Mouse (Mus musculus) frontal cortex, adult (tissue): ENCODE data around the gene Zmynd8.
"Not testable (repeated sequence)": the region's sequence is repeated elsewhere in the genome, so short reads cannot be mapped to it uniquely, and the experiment has no call there.

Experiments
- ATAC-seq: cut with Nextera tagmentation; 2 replicates; pipeline ENCODE4 v1.9.2; 2017; ENCODE audit warnings: mild to moderate bottlenecking, moderate library complexity, mixed read lengths; ENCODE audit not compliant: low TSS enrichment

Zmynd8 gene

GRCm38 (mm10) chr2:165809091-165809490 is 89.7 kb downstream of the Zmynd8 start:
- ATAC-seq, result no peak

- no peak for ATAC-seq
Measured at GRCm38 (mm10) chr2:165808179-165808975, 90.4 kb downstream of the Zmynd8 start.

- not testable (repeated sequence) for ATAC-seq
Measured at GRCm38 (mm10) chr2:165800174-165800573, 98.6 kb downstream of the Zmynd8 start.

- ATAC-seq, result no peak
Measured at GRCm38 (mm10) chr2:165797876-165798275, 100.9 kb downstream of the Zmynd8 start.

- ATAC-seq, result no peak
Measured at GRCm38 (mm10) chr2:165793283-165793638, 105.6 kb downstream of the Zmynd8 start.

- no peak for ATAC-seq
Measured at GRCm38 (mm10) chr2:165792431-165793282, 106.2 kb downstream of the Zmynd8 start.

GRCm38 (mm10) chr2:165791657-165792056 is 107.2 kb downstream of the Zmynd8 start:
- peak; percentile 36; the same call in 1 of the 2 replicates for ATAC-seq

GRCm38 (mm10) chr2:165791026-165791425 is 107.8 kb downstream of the Zmynd8 start:
- ATAC-seq, result no peak

GRCm38 (mm10) chr2:165789667-165790066 is 109.1 kb downstream of the Zmynd8 start:
- no peak for ATAC-seq

GRCm38 (mm10) chr2:165788796-165789195 is 110.0 kb downstream of the Zmynd8 start:
- no peak for ATAC-seq

GRCm38 (mm10) chr2:165788005-165788404 is 110.8 kb downstream of the Zmynd8 start:
- ATAC-seq, result peak; percentile 20; the same call in 1 of the 2 replicates

- no peak for ATAC-seq
Measured at GRCm38 (mm10) chr2:165786467-165786866, 112.3 kb downstream of the Zmynd8 start.

- ATAC-seq, result no peak
Measured at GRCm38 (mm10) chr2:165785312-165786036, 113.3 kb downstream of the Zmynd8 start.

GRCm38 (mm10) chr2:165782324-165782723 is 116.5 kb downstream of the Zmynd8 start:
- ATAC-seq, result peak; percentile 56

- peak; percentile 69 for ATAC-seq
Measured at GRCm38 (mm10) chr2:165778927-165779326, 119.9 kb downstream of the Zmynd8 start.

GRCm38 (mm10) chr2:165769375-165769948 is 129.4 kb downstream of the Zmynd8 start:
- no peak for ATAC-seq

- ATAC-seq, result no peak
Measured at GRCm38 (mm10) chr2:165768805-165769358, 129.9 kb downstream of the Zmynd8 start.

GRCm38 (mm10) chr2:165759421-165759985 is 139.3 kb downstream of the Zmynd8 start:
- ATAC-seq, result no peak

GRCm38 (mm10) chr2:165758534-165758933 is 140.3 kb downstream of the Zmynd8 start:
- ATAC-seq, result no peak

GRCm38 (mm10) chr2:165757799-165758198 is 141.0 kb downstream of the Zmynd8 start:
- no peak for ATAC-seq

GRCm38 (mm10) chr2:165752704-165753103 is 146.1 kb downstream of the Zmynd8 start:
- ATAC-seq, result no peak
